Mouse (Mus musculus) left cerebral cortex, adult 9 months (tissue): Measurements from ENCODE around the gene Kcng3.

Experiments
- DNase-seq, 2 experiments: peaks; one replicate each; pipeline ENCODE4 v3.0.0; 2022; ENCODE audit warnings: low spot score in 2 of 2

Kcng3 gene

DNA sequence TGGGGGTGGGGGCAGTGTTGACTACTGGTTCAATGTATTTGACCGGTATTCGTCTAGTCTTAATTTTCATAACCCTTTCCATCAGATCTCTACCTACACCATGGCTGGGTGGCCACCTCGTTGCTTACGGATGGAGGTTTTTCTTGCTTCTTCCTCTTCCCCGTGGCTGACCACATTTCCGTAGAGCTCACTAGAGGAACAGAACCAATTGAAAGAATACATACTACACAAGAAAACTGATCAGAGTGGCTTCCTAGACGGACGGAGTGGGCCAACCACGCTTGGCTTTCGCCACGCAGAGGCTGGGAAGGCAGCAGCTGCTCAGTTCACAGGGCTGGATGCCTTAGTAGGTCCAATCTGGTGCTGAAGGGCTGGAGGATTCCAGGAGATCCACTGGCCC lies 75.9 kb downstream of the Kcng3 start:
- no peak for DNase-seq

DNA sequence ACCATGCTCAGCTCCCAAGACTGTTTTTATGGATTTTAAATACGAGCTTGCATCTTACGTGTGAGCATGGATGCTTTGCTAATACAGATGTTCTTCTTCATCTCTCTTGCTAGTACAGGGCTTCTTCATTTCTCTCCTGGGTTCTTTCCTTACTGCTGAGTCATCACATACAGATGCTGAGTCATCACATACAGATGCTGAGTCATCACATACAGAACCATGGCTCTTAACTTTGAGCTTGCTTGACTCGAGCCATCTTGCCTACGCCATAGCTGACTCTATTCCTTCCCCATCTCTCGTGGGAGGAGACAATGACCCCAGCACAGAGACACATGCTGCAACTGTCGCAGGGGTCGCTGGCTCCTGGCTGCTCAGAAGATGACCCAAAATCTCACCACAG lies 76.7 kb downstream of the Kcng3 start:
- DNase-seq = no peak

DNA sequence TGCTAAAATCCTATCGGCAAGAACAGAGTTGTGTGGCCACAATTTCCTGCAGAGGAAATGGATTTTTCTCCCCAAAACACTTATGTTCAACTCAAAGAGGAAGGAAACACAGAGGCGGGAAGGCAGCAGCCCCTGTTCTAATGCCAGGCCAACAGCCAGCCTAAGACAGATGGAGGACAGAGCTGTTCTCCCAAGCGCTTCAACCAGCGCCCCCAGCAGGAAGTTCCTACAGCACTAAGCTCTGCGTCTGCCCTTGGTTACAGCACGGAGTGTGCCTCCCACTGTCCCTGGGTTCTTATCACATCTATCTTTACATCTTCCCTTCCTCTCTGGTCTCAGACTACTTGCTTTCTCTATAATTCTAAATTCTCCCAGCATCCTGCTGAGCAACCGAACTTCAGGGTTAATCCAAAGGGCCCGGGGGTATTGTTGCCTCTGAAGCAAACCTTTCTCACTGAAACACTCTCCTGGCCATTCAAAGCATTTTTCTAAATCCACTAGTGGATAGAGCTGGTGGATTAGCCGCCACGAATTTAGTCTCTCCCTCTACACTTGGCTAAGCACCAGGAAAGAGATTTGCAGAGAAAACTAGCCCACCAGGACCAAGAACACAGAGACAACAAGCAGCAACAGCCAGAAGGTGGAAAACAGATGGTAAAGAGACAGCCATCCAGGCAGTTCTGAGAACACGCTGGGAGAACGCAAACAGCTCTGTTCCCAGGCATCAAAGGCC lies 83.0 kb downstream of the Kcng3 start:
- DNase-seq = peak in 1 of 2 experiments; percentile 31

DNA sequence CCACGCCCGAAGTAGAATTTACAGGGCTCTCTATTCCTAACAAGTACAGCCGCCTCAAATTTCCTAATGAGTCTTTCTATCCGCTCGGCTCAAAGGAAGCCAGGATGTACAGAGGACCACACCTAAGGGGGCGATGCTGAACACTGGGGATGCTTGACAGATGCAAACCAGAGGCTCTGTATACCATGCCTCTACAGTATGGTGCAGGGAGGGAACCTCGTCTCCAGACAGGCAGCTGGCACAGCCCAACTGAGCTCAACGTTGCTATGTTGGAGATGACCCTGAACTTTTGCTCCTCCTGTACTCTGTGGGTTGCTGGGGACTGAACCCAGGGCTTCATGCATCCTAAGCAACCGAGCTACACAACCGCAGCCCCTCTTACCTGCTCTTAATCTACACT lies 84.5 kb downstream of the Kcng3 start:
- no peak for DNase-seq

DNA sequence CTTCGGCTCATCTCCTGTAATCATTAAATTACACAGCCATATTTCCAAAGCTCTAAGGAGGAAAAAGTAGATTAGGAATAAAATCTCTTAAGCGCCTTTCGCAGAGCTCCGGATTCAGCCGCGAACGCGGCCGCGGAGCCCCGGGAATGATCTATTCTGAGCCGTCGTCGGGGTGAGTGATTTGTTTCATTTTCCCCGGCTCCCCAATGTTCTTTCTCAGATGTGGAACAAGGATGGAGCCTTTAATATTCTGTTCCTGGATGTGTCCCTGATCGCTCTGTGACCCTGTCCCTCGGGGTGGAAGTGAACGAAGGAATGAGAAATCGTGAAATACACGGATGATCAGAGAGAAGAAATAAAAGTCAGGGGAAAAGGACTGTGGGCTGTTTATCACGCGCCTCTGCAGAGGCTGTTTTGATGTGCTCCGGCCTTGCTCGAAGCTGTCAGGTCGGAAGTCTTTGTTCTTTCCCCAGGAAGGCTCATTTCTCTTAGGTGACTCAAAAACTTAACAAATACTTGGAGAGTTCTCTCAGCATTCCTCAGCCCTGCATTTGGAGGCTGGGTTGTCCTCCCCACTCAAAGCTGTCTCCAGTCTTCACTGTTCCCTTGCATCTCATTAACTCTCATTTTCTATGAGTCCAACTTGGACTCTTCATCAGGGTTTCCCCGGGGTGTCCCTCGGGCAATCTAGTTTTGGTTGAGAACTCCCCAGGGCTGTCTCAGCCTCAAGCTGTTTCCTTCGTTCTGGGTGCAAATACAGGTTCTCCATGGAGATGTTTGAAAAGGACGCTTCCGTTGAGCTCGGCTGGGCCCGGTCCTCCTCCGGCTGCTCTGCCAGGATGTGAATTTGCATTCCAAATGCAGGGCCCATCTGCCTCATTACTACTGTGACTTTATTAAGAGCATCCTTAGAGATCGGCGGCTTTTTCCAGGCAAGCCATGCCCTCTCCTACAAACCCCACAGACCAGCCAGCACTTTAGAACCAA lies 85.6 kb downstream of the Kcng3 start:
- no peak for DNase-seq

DNA sequence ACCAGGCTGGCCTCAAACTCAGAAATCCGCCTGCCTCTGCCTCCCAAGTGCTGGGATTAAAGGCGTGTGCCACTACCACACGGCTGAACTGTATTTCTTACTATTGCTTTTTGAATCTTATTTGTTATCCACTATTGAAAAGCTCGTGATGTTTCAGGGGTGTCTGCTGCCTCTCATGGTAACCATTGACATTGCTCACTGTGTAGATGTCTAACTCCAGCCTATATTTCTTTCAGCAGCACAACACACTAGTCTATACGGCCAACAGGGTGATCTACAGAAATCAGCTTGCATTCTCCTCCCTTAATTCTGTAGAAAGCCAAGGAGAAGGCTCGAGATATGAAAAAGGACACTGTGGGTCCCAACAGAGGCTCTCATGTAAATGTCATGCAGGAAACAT lies 86.4 kb downstream of the Kcng3 start:
- no peak for DNase-seq

DNA sequence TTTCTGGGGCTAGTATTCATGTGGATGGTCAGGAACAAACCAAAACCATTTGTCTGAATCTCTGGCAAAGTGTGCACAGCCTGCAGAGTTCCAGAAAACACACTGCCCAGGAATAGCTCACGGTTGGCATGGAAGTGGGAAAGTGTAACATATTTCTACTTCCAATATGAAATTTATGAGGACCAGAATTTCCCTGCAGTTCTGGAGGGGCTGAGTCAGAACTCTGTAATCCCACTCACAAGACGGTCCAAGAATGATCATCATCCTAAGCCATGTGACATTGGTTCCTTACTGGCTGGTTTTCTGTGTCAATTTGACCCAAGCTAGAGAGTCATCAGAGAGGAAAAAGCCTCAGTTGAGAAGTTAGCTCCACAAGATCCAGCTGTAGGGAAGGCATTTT lies 89.3 kb downstream of the Kcng3 start:
- DNase-seq = no peak

DNA sequence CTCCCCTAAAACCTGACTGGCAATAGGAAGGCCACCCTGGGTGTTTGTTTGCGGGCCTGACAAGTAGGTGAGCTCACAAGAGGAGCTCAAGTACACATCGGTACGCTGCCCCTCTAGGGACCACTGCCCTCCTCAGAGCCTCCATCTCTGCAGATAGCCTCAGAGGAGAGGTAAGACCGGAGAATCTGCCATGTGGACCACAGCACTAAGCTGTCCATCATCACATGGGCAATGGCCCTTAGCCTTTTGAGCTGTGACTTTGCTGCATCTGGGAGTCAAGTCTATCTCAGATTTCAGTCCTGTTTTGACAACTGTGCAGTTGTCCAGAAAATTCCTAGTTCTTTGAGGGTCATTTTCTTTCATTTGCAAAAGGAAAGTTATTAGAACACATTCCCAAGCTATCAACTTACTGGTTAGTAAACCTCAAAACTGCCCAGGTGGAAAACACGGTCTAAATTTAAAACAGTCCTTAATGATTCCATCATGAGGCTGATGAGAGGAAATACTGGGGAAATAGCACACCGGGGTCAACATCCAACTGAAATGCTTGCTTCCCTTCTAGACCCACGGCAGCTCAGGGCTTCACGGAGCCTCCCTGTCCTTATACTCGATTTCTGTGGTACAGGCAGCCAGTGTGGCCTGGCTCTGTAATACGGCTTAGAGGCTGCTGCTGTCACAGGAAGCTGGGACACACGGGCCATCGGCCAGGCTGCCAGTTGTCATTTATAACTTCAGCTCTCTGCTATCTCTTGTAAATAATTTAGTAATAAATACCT lies 92.2 kb downstream of the Kcng3 start:
- DNase-seq = no peak

DNA sequence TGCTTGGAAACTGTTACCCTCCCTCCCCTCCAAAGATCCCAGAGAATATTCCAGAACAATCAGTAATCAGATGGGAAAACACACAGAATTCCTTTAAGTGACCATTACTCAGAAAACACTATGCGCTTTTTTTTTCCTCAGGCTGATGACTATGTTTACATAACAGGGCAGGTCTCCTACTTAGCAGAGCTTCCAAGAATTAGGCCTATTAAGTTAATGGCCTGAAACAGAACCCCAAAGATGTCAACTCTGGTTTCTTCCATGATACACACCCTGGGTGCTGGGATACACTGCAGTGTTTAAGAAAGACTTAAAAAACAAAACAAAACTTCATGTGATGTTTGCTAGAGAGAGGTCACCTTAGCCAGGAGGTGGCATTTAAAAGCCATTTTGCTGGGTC lies 93.0 kb downstream of the Kcng3 start:
- DNase-seq = no peak

DNA sequence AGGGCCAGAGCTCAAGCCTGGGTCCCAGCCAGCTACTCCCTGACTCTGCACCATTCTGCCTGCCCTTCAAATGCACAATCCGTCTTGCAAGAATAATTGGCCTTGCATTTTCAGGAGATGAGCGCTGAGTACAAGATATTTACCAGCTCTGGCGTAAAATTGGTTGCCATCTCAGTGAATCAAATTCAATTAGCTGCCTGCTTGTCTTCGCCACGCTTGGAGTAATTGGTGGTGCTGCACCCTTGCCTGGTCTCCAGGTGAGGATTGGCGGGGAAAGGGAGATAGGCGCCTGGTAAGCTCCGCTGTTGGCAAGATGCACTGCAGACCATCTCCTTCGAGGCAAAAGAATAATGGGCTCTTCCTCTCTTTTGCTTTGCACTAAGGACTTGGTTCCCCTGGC lies 93.6 kb downstream of the Kcng3 start:
- DNase-seq = no peak
